Mouse (Mus musculus) frontal cortex, adult (tissue): ENCODE data around the gene Hspb6.
A peak's percentile ranks its signal among the peaks of the same experiment; 100 is the strongest.

Experiments
- ATAC-seq: cut with Nextera tagmentation; 2 replicates; pipeline ENCODE4 v1.9.2; 2017; ENCODE audit warnings: mild to moderate bottlenecking, moderate library complexity, mixed read lengths; ENCODE audit not compliant: low TSS enrichment

Gene Hspb6

GRCm38 (mm10) chr7:30552102-30553020, at the start of gene Hspb6, which contains the start of gene Proser3:
Gene Hspb6, plus strand, starts transcription at chr7:30552178.
Gene Proser3, minus strand, starts transcription at chr7:30552299.
- peak; percentile 85 for ATAC-seq

GRCm38 (mm10) chr7:30508061-30508460, 43.9 kb upstream of the Hspb6 start:
- no peak for ATAC-seq

GRCm38 (mm10) chr7:30515003-30515760, 36.8 kb upstream of the Hspb6 start:
- no peak for ATAC-seq

GRCm38 (mm10) chr7:30518325-30518724, 33.7 kb upstream of the Hspb6 start:
- no peak for ATAC-seq

- ATAC-seq: no peak
Observed at GRCm38 (mm10) chr7:30520396-30520795, 31.6 kb upstream of the Hspb6 start.

- no peak for ATAC-seq
Observed at GRCm38 (mm10) chr7:30520856-30521255, 31.1 kb upstream of the Hspb6 start.

- no peak for ATAC-seq
Observed at GRCm38 (mm10) chr7:30522871-30523270, 29.1 kb upstream of the Hspb6 start.

- ATAC-seq: no peak
Observed at GRCm38 (mm10) chr7:30524487-30524886, 27.5 kb upstream of the Hspb6 start.

GRCm38 (mm10) chr7:30525954-30526353, 26.0 kb upstream of the Hspb6 start:
- ATAC-seq: no peak

GRCm38 (mm10) chr7:30526399-30526798, 25.6 kb upstream of the Hspb6 start:
- ATAC-seq: no peak

GRCm38 (mm10) chr7:30526981-30527380, 25.0 kb upstream of the Hspb6 start:
- ATAC-seq: no peak

GRCm38 (mm10) chr7:30531291-30531815, 20.6 kb upstream of the Hspb6 start:
- ATAC-seq: peak; percentile 27; the same call in 1 of the 2 replicates

- ATAC-seq: no peak
Observed at GRCm38 (mm10) chr7:30532931-30533330, 19.0 kb upstream of the Hspb6 start.

GRCm38 (mm10) chr7:30533941-30534632, 17.9 kb upstream of the Hspb6 start:
- ATAC-seq: 0 out of 2 replicates have a peak, but pooled peaks have one; percentile 11

- ATAC-seq: peak; percentile 68
Observed at GRCm38 (mm10) chr7:30534633-30535577, 17.1 kb upstream of the Hspb6 start, which contains the start of gene Arhgap33. Gene Arhgap33, minus strand, starts transcription at chr7:30535060.

GRCm38 (mm10) chr7:30540572-30540971, 11.4 kb upstream of the Hspb6 start:
- ATAC-seq: no peak

- no peak for ATAC-seq
Observed at GRCm38 (mm10) chr7:30544327-30544726, 7.7 kb upstream of the Hspb6 start.

- no peak for ATAC-seq
Observed at GRCm38 (mm10) chr7:30549880-30550279, 2.1 kb upstream of the Hspb6 start.

GRCm38 (mm10) chr7:30550603-30551002, 1.4 kb upstream of the Hspb6 start:
- ATAC-seq: no peak

- peak; percentile 25; the same call in 1 of the 2 replicates for ATAC-seq
Observed at GRCm38 (mm10) chr7:30551445-30552101, 405 bp upstream of the Hspb6 start.
